Mouse (Mus musculus) thymus, postnatal 36 days (tissue): ENCODE results near the gene Tbl1x.

Experiments used
- DNase-seq, 2 experiments: peaks; one replicate each; pipeline ENCODE4 v3.0.0; 2022; ENCODE audit warnings: mixed read lengths in 2 of 2

The Tbl1x gene

GRCm38 (mm10) chrX:77545362-77546078, 34.7 kb downstream of the Tbl1x start:
- DNase-seq = no peak

- DNase-seq = peak in 1 of 2 experiments; percentile 19
These were observed 35.6 kb downstream of the Tbl1x start for GRCm38 (mm10) chrX:77546448-77546847.

GRCm38 (mm10) chrX:77548951-77549350, 38.1 kb downstream of the Tbl1x start:
- DNase-seq = no peak

- DNase-seq = no peak
These were observed 39.6 kb downstream of the Tbl1x start for GRCm38 (mm10) chrX:77550388-77550787.

GRCm38 (mm10) chrX:77551306-77551705, 40.5 kb downstream of the Tbl1x start:
- DNase-seq = no peak

- no peak for DNase-seq
These were observed 41.3 kb downstream of the Tbl1x start for GRCm38 (mm10) chrX:77552088-77552487.

- DNase-seq = no peak
These were observed 45.2 kb downstream of the Tbl1x start for GRCm38 (mm10) chrX:77555985-77556384.

GRCm38 (mm10) chrX:77559199-77559881, 48.5 kb downstream of the Tbl1x start:
- DNase-seq = no peak

- no peak for DNase-seq
These were observed 52.8 kb downstream of the Tbl1x start for GRCm38 (mm10) chrX:77563616-77564015.

GRCm38 (mm10) chrX:77566739-77567138, 55.9 kb downstream of the Tbl1x start:
- no peak for DNase-seq

- no peak for DNase-seq
These were observed 57.2 kb downstream of the Tbl1x start for GRCm38 (mm10) chrX:77568013-77568412.

GRCm38 (mm10) chrX:77573743-77574142, 62.9 kb downstream of the Tbl1x start:
- DNase-seq = no peak

- no peak for DNase-seq
These were observed 66.3 kb downstream of the Tbl1x start for GRCm38 (mm10) chrX:77577108-77577507.

GRCm38 (mm10) chrX:77578172-77578571, 67.4 kb downstream of the Tbl1x start:
- no peak for DNase-seq

GRCm38 (mm10) chrX:77579964-77580363, 69.2 kb downstream of the Tbl1x start:
- no peak for DNase-seq

GRCm38 (mm10) chrX:77585974-77586373, 75.2 kb downstream of the Tbl1x start:
- DNase-seq = no peak

- DNase-seq = no peak
These were observed 83.9 kb downstream of the Tbl1x start for GRCm38 (mm10) chrX:77594670-77595224.

GRCm38 (mm10) chrX:77597674-77598073, 86.9 kb downstream of the Tbl1x start:
- DNase-seq = no peak

GRCm38 (mm10) chrX:77598736-77599135, 87.9 kb downstream of the Tbl1x start:
- DNase-seq = no peak

GRCm38 (mm10) chrX:77603496-77604258, 92.9 kb downstream of the Tbl1x start:
- DNase-seq = no peak

GRCm38 (mm10) chrX:77607488-77607887, 96.7 kb downstream of the Tbl1x start:
- no peak for DNase-seq

GRCm38 (mm10) chrX:77608947-77609703, 98.3 kb downstream of the Tbl1x start:
- DNase-seq = no peak

GRCm38 (mm10) chrX:77611938-77612337, 101.1 kb downstream of the Tbl1x start:
- no peak for DNase-seq
